Mouse (Mus musculus) intestine, embryonic 14.5 days (tissue): Measurements from ENCODE around the gene Ttc13. TPM values are rescaled to one million over a fixed set of nuclear protein-coding genes. Genes with fewer than 3 reads are reported as not detected.

Experiments used
- ATAC-seq: fragments of 200-750 bp; cut with Nextera tagmentation; replicated peaks from 2 replicates; pipeline ENCODE4 v1.8.0; 2017; ENCODE audit warnings: low read depth, moderate number of reproducible peaks, moderate TSS enrichment, moderate library complexity; ENCODE audit not compliant: low FRiP score, low TSS enrichment
- DNase-seq: peaks from one replicate; pipeline ENCODE4 v3.0.0-alpha.2; 2018; ENCODE audit warnings: low spot score
- H3K27ac ChIP-seq: fragments of 300-500 bp; sonication (generic); 2 replicates; pipeline ENCODE4 v1.5.1; 2014; ENCODE audit warnings: low read depth, mild to moderate bottlenecking, control low read depth
- H3K27me3 ChIP-seq: fragments of 300-500 bp; sonication (generic); replicated peaks from 2 replicates; pipeline ENCODE4 v1.6.1; 2014; ENCODE audit warnings: low read length, control low read depth; ENCODE audit not compliant: control insufficient read depth, insufficient read depth
- H3K36me3 ChIP-seq: fragments of 300-500 bp; sonication (generic); 2 replicates; pipeline ENCODE4 v1.6.1; 2014; ENCODE audit warnings: low read length, control low read depth; ENCODE audit not compliant: control insufficient read depth, insufficient read depth
- H3K4me1 ChIP-seq: fragments of 300-500 bp; sonication (generic); replicated peaks from 2 replicates; pipeline ENCODE4 v1.6.1; 2014; ENCODE audit warnings: low read length, control low read depth, mixed read lengths; ENCODE audit not compliant: control insufficient read depth, insufficient read depth
- H3K4me2 ChIP-seq: fragments of 300-500 bp; sonication (generic); 2 replicates; pipeline ENCODE4 v1.6.1; 2014; ENCODE audit warnings: low read length
- H3K4me3 ChIP-seq: fragments of 300-500 bp; sonication (generic); 2 replicates; pipeline ENCODE4 v1.5.1; 2014; ENCODE audit warnings: low read depth, low read length, control low read depth, mixed read lengths
- H3K9ac ChIP-seq: fragments of 300-500 bp; sonication (generic); 2 replicates; pipeline ENCODE4 v1.6.1; 2014; ENCODE audit warnings: mild to moderate bottlenecking, low read length
- H3K9me3 ChIP-seq: fragments of 300-500 bp; sonication (generic); 2 replicates; pipeline ENCODE4 v1.6.1; 2016; ENCODE audit warnings: low read length, control low read depth; ENCODE audit not compliant: control insufficient read depth
- WGBS: fragments of 180-500 bp; shearing (Covaris S2); extraction: QIAGEN DNeasy Blood & Tissue Kit; methylation state at CpG from one replicate; pipeline ENCODE4 v1.1.7; 2014; 5-methylcytosine and 5-hydroxymethylcytosine counted together
- polyA plus RNA-seq: library from polyadenylated mRNA; unstranded; fragments of >200 nt; fragmentation: Nextera tagmentation; extraction: Ambion mirVana; gene quantifications from 2 replicates; pipeline ENCODE4 v1.2.1, GENCODE M21; 2014

Ttc13 gene
- 45.9 and 50.0 TPM in 2 replicates for polyA plus RNA-seq

DNA sequence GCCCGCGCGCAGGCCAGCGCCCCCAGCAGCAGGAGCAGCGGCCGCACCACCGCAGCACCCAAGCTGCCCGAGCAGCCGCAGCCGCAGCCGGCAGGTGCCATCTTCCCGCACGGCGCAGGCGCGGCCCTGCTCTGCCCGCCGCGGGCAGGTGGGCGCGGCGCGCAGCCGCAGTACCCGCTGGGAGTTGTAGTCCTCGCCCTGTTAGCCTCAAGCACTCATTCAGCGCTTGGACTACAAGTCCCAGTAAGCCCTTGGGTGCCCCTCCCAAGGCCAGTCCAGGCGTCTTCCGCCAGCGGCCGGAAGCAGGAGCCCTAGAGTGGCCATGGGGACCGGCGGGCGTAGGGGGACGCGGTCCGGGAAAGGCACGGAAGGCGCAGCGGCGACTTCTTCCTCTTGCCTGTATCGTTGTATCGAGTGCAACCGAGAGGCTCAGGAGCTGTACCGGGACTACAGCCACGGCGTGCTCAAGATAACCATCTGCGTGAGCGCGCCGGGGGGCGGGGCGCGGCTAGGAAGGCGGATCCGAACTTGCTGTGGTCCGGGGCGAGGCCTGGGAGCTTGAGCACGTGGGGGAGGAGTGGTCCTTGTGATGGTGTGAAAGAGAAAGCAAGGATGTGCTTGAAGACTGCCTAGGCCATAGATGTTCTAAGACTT is at the start of gene Ttc13, which contains the start of gene Arv1:
Gene Ttc13 (minus strand): TSS at position 122 of the 654 bp plus-strand sequence.
Gene Arv1 (plus strand): TSS at position 278 of the 654 bp plus-strand sequence.
- Histone ChIP-seq H3K9ac (peak within 1 kb of the TSS; percentile 59), H3K9me3 (no peaks in the 10 kb centered on the region), H3K27me3 (no peaks in the 10 kb centered on the region), H3K36me3 (peaks cover 10% of the 10 kb centered on the region; the same call in 1 of the 2 replicates), H3K4me1 (peaks cover 19% of the 10 kb centered on the region), H3K4me3 (peak within 1 kb of the TSS; percentile 80), H3K4me2 (peak within 1 kb of the TSS; percentile 62), H3K27ac (no peak within 1 kb of the TSS)
- ATAC-seq = peak; percentile 99
- under 1% methylated on average over 59 of the region's 59 CpGs for WGBS
- DNase-seq = peak; percentile 94

DNA sequence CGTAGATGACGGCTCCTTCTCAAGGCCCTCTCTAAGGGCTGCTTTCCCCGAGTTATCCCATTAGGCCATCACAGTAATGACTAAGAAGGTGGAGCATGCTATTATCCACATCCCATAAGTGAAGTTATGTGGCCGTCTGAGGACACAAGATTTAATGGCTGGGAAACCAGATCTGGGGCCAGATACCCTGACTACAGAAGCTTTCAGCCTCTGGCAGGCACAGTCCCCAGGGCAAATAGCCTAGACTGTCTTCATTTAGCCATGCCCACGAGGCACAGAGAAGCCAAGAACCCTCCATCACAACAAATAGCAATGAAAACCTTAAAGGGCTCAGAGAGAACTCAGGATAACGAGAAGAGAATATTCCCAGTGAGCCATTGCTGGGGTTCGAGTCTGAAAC is 41.3 kb upstream of the Ttc13 start:
- no peaks in the 10 kb centered on the region for H3K36me3 ChIP-seq
- H3K9ac ChIP-seq = no peak overlapping the region
- WGBS = 67% methylated on average over 7 of the region's 7 CpGs
- ATAC-seq (no peak), DNase-seq (no peak)
- no peaks in the 10 kb centered on the region for H3K27me3 ChIP-seq
- no peaks in the 10 kb centered on the region for H3K9me3 ChIP-seq
- H3K4me3 ChIP-seq = no peak overlapping the region
- H3K4me1 ChIP-seq = no peaks in the 10 kb centered on the region
- no peak overlapping the region for H3K4me2 ChIP-seq
- no peak overlapping the region for H3K27ac ChIP-seq

DNA sequence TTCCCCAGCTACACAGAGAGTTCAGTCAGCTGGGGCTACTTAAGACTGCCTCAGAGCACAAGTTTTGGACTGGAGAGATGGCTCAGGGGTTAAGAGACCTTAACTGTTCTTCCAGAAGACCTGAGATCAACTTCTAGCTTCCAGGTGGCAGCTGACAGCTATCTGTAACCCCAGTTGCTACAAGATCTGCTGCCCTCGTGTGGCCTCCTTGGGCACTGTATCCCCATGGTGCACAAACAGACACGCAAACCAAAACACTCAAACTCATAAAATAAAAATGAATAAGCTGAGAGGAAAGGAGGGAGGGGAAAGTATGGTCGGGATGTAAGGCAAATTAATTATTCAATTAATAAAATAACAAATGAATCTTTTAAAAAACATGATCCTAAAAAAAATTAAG is 36.8 kb upstream of the Ttc13 start:
- Histone ChIP-seq H3K27me3 (no peaks in the 10 kb centered on the region), H3K9ac (no peak overlapping the region), H3K4me2 (no peak overlapping the region), H3K4me3 (no peak overlapping the region), H3K4me1 (peaks cover 16% of the 10 kb centered on the region), H3K36me3 (no peaks in the 10 kb centered on the region), H3K27ac (no peak overlapping the region), H3K9me3 (no peaks in the 10 kb centered on the region)
- WGBS = 48% methylated on average over 3 of the region's 3 CpGs
- DNase-seq (no peak), ATAC-seq (no peak)

DNA sequence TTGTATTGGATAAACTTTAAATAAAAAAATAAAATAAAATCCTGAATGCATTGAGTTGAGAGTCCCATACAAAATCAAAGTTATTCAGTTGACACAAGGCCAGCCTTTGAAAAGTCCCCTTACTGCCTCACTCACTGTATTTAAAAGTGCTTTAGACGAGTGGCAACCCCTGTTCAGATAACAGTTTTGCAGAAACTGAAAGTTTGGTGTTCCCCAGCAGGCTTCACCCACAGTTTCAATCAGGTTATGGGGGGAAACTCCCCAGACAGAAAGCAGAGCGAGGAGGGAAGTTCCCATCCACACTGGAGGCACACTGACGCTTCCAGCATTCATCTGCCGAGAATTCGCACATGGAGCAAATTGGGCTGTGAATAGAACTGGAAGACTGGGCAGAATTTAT is 34.8 kb upstream of the Ttc13 start:
- no peak overlapping the region for H3K4me3 ChIP-seq
- no peaks in the 10 kb centered on the region for H3K9me3 ChIP-seq
- no peak overlapping the region for H3K27ac ChIP-seq
- 78% methylated on average over 5 of the region's 5 CpGs for WGBS
- no peak overlapping the region for H3K9ac ChIP-seq
- no peak overlapping the region for H3K4me2 ChIP-seq
- DNase-seq = no peak
- H3K27me3 ChIP-seq = peaks cover 7% of the 10 kb centered on the region
- peaks cover 22% of the 10 kb centered on the region for H3K4me1 ChIP-seq
- no peaks in the 10 kb centered on the region for H3K36me3 ChIP-seq
- no peak for ATAC-seq

DNA sequence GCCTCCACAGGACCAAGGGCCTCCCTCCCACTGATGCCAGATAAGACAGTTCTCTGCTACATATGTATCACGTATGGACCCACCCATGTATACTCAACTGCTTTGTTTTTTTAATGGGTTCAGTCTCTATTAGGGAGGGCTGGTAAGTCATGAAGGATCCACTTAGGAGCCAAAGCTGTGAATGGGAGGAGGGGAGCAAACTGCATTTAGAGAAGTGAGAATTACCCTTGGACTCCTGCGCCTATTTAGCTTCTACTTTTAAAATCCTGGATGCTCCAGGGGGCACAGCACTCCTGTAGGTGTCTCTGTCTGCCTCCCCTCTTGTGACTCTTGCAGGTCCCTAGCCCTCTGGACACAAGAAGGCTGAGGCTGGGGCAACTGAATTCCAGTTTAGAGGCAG is 34.4 kb upstream of the Ttc13 start:
- no peak overlapping the region for H3K9ac ChIP-seq
- no peaks in the 10 kb centered on the region for H3K9me3 ChIP-seq
- H3K4me1 ChIP-seq = peaks cover 24% of the 10 kb centered on the region
- peaks cover 11% of the 10 kb centered on the region for H3K27me3 ChIP-seq
- no peaks in the 10 kb centered on the region for H3K36me3 ChIP-seq
- WGBS = 70% methylated on average over 2 of the region's 2 CpGs
- DNase-seq (no peak), ATAC-seq (no peak)
- no peak overlapping the region for H3K4me3 ChIP-seq
- H3K27ac ChIP-seq = no peak overlapping the region
- no peak overlapping the region for H3K4me2 ChIP-seq

DNA sequence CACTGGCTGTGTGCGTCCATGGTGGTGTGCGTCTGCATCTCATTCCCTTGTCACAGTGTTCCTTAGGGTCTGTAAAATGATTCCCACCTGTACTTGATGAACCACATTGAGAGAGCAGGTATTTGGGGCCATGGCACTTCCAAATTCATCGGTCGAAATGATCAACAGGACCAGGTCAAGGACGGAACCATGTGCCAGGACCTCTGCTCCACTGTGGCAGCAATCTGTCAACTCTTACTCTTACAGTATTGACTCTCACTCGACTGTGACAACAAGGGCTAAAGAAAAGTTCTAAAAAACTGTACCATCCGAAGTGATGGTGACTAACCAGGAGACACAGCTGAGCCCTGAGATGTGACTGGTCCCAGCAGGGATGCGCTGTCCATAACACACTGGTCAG is 33.7 kb upstream of the Ttc13 start:
- ATAC-seq = no peak
- peaks cover 31% of the 10 kb centered on the region for H3K4me1 ChIP-seq
- DNase-seq = no peak
- no peak overlapping the region for H3K27ac ChIP-seq
- H3K4me2 ChIP-seq = no peak overlapping the region
- no peaks in the 10 kb centered on the region for H3K9me3 ChIP-seq
- no peaks in the 10 kb centered on the region for H3K36me3 ChIP-seq
- 87% methylated on average over 8 of the region's 8 CpGs for WGBS
- no peak overlapping the region for H3K9ac ChIP-seq
- H3K27me3 ChIP-seq = peaks cover 18% of the 10 kb centered on the region
- H3K4me3 ChIP-seq = no peak overlapping the region

DNA sequence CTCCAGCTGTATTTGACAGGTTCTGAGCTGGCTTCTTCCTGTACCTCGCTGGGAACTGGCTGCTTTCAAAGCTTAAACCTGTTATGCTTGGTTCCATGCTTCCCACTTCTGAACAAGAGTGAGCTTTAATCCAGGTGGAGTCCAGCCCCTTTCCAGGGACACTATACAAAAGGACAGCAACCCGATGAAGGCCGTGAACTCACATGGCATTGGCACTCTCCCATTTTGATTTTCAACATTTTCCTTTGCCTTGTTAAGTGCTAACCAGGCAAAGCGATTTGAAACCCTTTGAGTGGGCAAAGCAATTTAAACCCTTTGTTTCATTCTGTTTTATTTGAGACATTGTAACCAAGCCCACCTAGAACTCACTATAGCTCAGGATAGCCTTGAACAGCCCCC is 33.0 kb upstream of the Ttc13 start:
- Histone ChIP-seq H3K27ac (no peak overlapping the region), H3K36me3 (no peaks in the 10 kb centered on the region), H3K4me3 (no peak overlapping the region), H3K9me3 (no peaks in the 10 kb centered on the region), H3K9ac (no peak overlapping the region), H3K4me1 (peaks cover 31% of the 10 kb centered on the region), H3K4me2 (no peak overlapping the region), H3K27me3 (peaks cover 25% of the 10 kb centered on the region)
- ATAC-seq (no peak), DNase-seq (no peak)
- 33% methylated on average over 4 of the region's 4 CpGs for WGBS

DNA sequence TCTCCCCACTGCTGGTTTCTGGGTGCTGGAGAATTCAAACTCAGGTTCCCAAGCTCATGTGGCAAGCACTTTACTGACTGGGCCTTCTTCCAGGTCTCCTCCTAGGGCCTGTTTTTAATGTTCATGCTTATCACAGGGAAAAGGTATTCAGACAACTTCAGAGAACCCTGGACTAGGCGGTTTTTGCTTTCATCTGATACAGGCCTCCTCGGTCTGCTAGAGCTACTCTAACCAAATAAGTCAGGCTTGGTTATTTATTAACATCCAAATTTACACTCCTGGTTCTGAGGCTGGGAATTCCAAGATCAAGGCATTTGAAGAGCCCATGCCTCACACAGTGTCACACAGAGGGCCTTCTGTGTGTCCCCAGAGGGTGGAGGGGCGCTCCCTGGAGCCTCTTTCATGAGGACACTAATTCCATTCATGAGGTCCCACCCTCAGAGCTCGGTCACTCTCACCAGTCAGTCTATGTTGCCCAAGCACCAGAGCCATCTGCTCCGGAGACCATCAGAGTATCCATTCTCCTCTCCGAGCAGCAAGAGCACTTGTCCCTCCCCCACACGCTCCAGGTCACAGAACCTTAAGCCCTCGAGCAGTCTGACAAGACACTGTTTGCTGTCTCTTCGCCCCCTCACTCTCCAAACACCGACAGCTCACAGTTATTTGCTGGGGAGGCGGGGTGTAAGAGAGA is 32.5 kb upstream of the Ttc13 start:
- Histone ChIP-seq H3K4me3 (no peak overlapping the region), H3K9ac (no peak overlapping the region), H3K4me2 (0 out of 2 replicates have a peak overlapping the region, but pooled peaks have one; percentile 3), H3K27me3 (peaks cover 25% of the 10 kb centered on the region), H3K36me3 (no peaks in the 10 kb centered on the region), H3K4me1 (peaks cover 31% of the 10 kb centered on the region), H3K9me3 (no peaks in the 10 kb centered on the region), H3K27ac (no peak overlapping the region)
- ATAC-seq = peak; percentile 59; the same call in 1 of the 2 replicates
- peak; percentile 71 for DNase-seq
- WGBS = 15% methylated on average over 11 of the region's 11 CpGs
